Mouse (Mus musculus): ENCODE measurements around the gene Cdhr3.

DNA sequence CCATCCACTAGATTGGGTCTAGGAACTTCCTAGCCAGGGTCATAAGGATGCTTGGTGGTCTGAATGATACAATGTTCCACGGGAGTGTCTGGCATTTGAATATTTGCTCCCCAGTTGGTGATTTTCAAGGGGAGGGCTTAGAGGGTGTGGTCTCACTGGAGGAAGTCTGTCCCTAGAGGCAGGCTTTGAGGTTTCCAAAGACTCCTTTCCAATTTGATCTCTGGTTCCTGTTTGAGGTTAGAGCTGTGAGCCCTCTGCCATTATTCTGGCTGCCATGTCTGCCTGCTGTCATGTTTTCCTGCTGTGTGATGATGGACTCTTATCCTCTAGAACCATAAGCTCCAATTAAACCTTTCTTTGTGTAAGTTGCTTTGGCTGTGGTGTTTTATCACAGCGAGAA is 29.4 kb downstream of the Cdhr3 start:
- TF ChIP-seq EP300 (IDR thresholded peaks at IDR 0.05; ENCODE audit: low read depth) (no peak), CTCF (IDR thresholded peaks at IDR 0.05; ENCODE audit: low read depth) (no peak)
